Mouse (Mus musculus) myocyte (in vitro differentiated cells): Measurements from ENCODE around the gene Smarca4. TPM values are rescaled to one million over a fixed set of nuclear protein-coding genes. Genes with fewer than 3 reads are reported as not detected.
A peak's percentile ranks its signal among the peaks of the same experiment; 100 is the strongest.

Experiments used
- H3K27me3 ChIP-seq: one replicate; pipeline ENCODE4 v1.6.1; 2011; ENCODE audit not compliant: control insufficient read depth, insufficient read depth, insufficient read length
- H3K36me3 ChIP-seq: one replicate; pipeline ENCODE4 v1.6.1; 2011; ENCODE audit not compliant: control insufficient read depth, insufficient read depth
- H3K4me2 ChIP-seq: one replicate; pipeline ENCODE4 v1.6.1; 2011; ENCODE audit warnings: low read depth, control low read depth
- H3K4me3 ChIP-seq: one replicate; pipeline ENCODE4 v1.5.1; 2011; ENCODE audit warnings: mild to moderate bottlenecking, control low read depth, moderate library complexity
- H3K79me2 ChIP-seq: one replicate; pipeline ENCODE4 v1.6.1; 2011; ENCODE audit not compliant: control insufficient read depth, insufficient read depth
- H3ac ChIP-seq: one replicate; pipeline ENCODE4 v1.6.1; 2011; ENCODE audit not compliant: control insufficient read depth, insufficient read length
- CEBPB ChIP-seq: IDR thresholded peaks from 2 replicates; pipeline ENCODE4 v1.6.1; 2011; ENCODE audit warnings: mild to moderate bottlenecking, moderate library complexity; ENCODE audit not compliant: poor library complexity, insufficient read depth, severe bottlenecking
- E2F4 ChIP-seq: IDR thresholded peaks from one replicate; pipeline ENCODE4 v1.6.1; 2011; ENCODE audit warnings: mild to moderate bottlenecking, control low read depth, moderate library complexity; ENCODE audit not compliant: insufficient read depth
- MAX ChIP-seq: IDR thresholded peaks from one replicate; pipeline ENCODE4 v1.6.1; 2011; ENCODE audit warnings: low read depth, mild to moderate bottlenecking, control low read depth
- MYOD1 ChIP-seq, 3 experiments: IDR thresholded peaks; one replicate each; pipeline ENCODE4 v1.6.1; 2011; ENCODE audit warnings: control low read depth in 2 of 3, low read depth in 2 of 3, mild to moderate bottlenecking in 2 of 3, moderate library complexity in 1 of 3; ENCODE audit not compliant: insufficient read length in 2 of 3, control insufficient read depth in 1 of 3
- MYOG ChIP-seq, 3 experiments: IDR thresholded peaks; one replicate each; pipeline ENCODE4 v1.6.1; 2011; ENCODE audit warnings: control low read depth in 2 of 3, low read depth in 2 of 3, mild to moderate bottlenecking in 2 of 3; ENCODE audit not compliant: insufficient read length in 2 of 3, control insufficient read depth in 1 of 3, insufficient read depth in 1 of 3
- POLR2A ChIP-seq: IDR thresholded peaks from one replicate; pipeline ENCODE4 v1.6.1; 2011; ENCODE audit warnings: low read depth, mild to moderate bottlenecking, control low read depth, moderate library complexity; ENCODE audit not compliant: insufficient read length
- POLR2AphosphoS2 ChIP-seq: IDR thresholded peaks from one replicate; pipeline ENCODE4 v1.6.1; 2011; ENCODE audit warnings: low read depth, control low read depth; ENCODE audit not compliant: insufficient read length
- REST ChIP-seq: IDR thresholded peaks from one replicate; pipeline ENCODE4 v1.6.1; 2011; ENCODE audit warnings: mild to moderate bottlenecking, control low read depth, moderate library complexity; ENCODE audit not compliant: insufficient read depth, insufficient read length
- SRF ChIP-seq: IDR thresholded peaks from one replicate; pipeline ENCODE4 v1.6.1; 2011; ENCODE audit warnings: low read depth; ENCODE audit not compliant: control insufficient read depth, insufficient read length
- TCF12 ChIP-seq: IDR thresholded peaks from one replicate; pipeline ENCODE4 v1.6.1; 2011; ENCODE audit warnings: mild to moderate bottlenecking, control low read depth; ENCODE audit not compliant: poor library complexity, insufficient read depth, severe bottlenecking
- TCF3 ChIP-seq: IDR thresholded peaks from one replicate; pipeline ENCODE4 v1.6.1; 2011; ENCODE audit warnings: low read depth, control low read depth; ENCODE audit not compliant: insufficient read length
- USF1 ChIP-seq: IDR thresholded peaks from one replicate; pipeline ENCODE4 v1.6.1; 2011; ENCODE audit warnings: low read depth, mild to moderate bottlenecking, control low read depth, moderate library complexity
- polyA plus RNA-seq: library from polyadenylated mRNA; unstranded; fragments of >200 nt; fragmentation: generic; extraction: Trizol; gene quantifications from one replicate; pipeline ENCODE4 v1.2.1, GENCODE M21; 2012; ENCODE audit warnings: missing spikeins

Smarca4 gene
- polyA plus RNA-seq, 1 experiment: 68.0 TPM

GRCm38 (mm10) chr9:21588350-21588749 is 27.6 kb upstream of the Smarca4 start:
- Histone ChIP-seq H3K4me2 (no peak overlapping the region), H3K79me2 (peaks cover under 1% of the 10 kb centered on the region), H3K27me3 (no peaks in the 10 kb centered on the region), H3ac (no peak overlapping the region), H3K36me3 (peaks cover 31% of the 10 kb centered on the region), H3K4me3 (no peak overlapping the region)
- TF ChIP-seq POLR2AphosphoS2: peak; percentile 67
- no peak for TF ChIP-seq TCF12
- no peak for TF ChIP-seq REST
- TF ChIP-seq POLR2A: no peak
- TF ChIP-seq MYOG (IDR thresholded peaks at IDR 0.05; ENCODE audit: control insufficient read depth in 1 of 3, insufficient read depth in 1 of 3, insufficient read length in 2 of 3, low read depth in 2 of 3): peak in 1 of 3 experiments; percentile 13
- no peak for TF ChIP-seq MYOD1 (IDR thresholded peaks at IDR 0.05; ENCODE audit: control insufficient read depth in 1 of 3, insufficient read length in 2 of 3, low read depth in 2 of 3)
- TF ChIP-seq MAX: no peak
- no peak for TF ChIP-seq USF1
- TF ChIP-seq SRF: no peak
- no peak for TF ChIP-seq TCF3
- no peak for TF ChIP-seq CEBPB
- TF ChIP-seq E2F4: no peak

GRCm38 (mm10) chr9:21589538-21589937 is 26.4 kb upstream of the Smarca4 start:
- H3K79me2 ChIP-seq: peaks cover 13% of the 10 kb centered on the region
- H3K27me3 ChIP-seq: no peaks in the 10 kb centered on the region
- H3ac ChIP-seq: no peak overlapping the region
- no peak overlapping the region for H3K4me2 ChIP-seq
- no peak overlapping the region for H3K4me3 ChIP-seq
- TF ChIP-seq POLR2AphosphoS2 (peak; percentile 71), TCF3 (no peak)
- peaks cover 24% of the 10 kb centered on the region for H3K36me3 ChIP-seq

GRCm38 (mm10) chr9:21591127-21591830 is 24.7 kb upstream of the Smarca4 start:
- H3K4me3 ChIP-seq: peak overlapping the region; percentile 74
- TF ChIP-seq SRF: no peak
- TF ChIP-seq USF1: no peak
- TF ChIP-seq POLR2AphosphoS2: peak; percentile 81

GRCm38 (mm10) chr9:21591831-21592702 is 23.9 kb upstream of the Smarca4 start:
- TF ChIP-seq TCF3 (no peak), MYOD1 (IDR thresholded peaks at IDR 0.05; ENCODE audit: control insufficient read depth in 1 of 3, insufficient read length in 2 of 3, low read depth in 2 of 3) (no peak), POLR2AphosphoS2 (peak; percentile 68), REST (no peak), USF1 (no peak), CEBPB (no peak), MAX (no peak)
- peak overlapping the region; percentile 91 for H3K4me2 ChIP-seq
- peak overlapping the region; percentile 74 for H3K4me3 ChIP-seq
- peaks cover 12% of the 10 kb centered on the region for H3K36me3 ChIP-seq
- peaks cover 23% of the 10 kb centered on the region for H3K79me2 ChIP-seq
- H3ac ChIP-seq: peak overlapping the region; percentile 77
- H3K27me3 ChIP-seq: no peaks in the 10 kb centered on the region

More at GRCm38 (mm10) chr9:21591127-21591830, 24.7 kb upstream of the Smarca4 start:
- Histone ChIP-seq H3ac (no peak overlapping the region), H3K36me3 (peaks cover 14% of the 10 kb centered on the region), H3K4me2 (peak overlapping the region; percentile 91), H3K27me3 (no peaks in the 10 kb centered on the region), H3K79me2 (peaks cover 23% of the 10 kb centered on the region)

DNA sequence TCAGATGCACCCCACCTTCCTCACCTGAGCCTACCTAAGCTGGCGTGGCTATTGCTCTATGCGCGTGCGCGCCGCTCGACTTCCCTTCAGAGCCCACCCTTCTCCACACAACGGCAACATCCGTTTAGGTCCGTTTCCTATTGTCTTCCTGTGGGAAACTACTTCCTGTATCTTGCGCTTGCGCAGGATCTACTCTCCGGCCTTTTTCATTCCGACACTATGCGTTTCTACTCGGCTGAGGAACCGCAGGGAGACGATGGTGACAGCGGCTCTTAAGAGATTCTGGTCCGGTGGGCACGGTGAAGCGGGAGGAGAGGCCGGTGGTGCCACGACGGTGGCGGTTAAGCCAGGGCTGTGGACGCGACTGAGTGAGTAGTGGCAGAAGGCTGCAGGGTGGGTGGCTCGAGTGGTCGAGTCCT is 23.3 kb upstream of the Smarca4 start, which contains the start of the genes Timm29 and Yipf2:
Gene Timm29, plus strand, starts transcription at position 20 of the 419 bp plus-strand sequence.
Gene Yipf2, minus strand, starts transcription at position 126 of the 419 bp plus-strand sequence.
- Histone ChIP-seq H3K4me2 (peak within 1 kb of the TSS; percentile 97), H3ac (peak within 1 kb of the TSS; percentile 77), H3K36me3 (peaks cover 10% of the 10 kb centered on the region), H3K27me3 (no peaks in the 10 kb centered on the region), H3K79me2 (peaks cover 23% of the 10 kb centered on the region), H3K4me3 (peak within 1 kb of the TSS; percentile 74)
- TF ChIP-seq E2F4 (no peak), POLR2AphosphoS2 (peak; percentile 90), MAX (peak; percentile 72), USF1 (no peak), POLR2A (peak; percentile 80), TCF12 (no peak), REST (no peak)
